Mouse (Mus musculus): Measurements from ENCODE around the gene Sat2.
"Not testable (repeated sequence)": the region's sequence is repeated elsewhere in the genome, so short reads cannot be mapped to it uniquely, and the experiment has no call there.

Sat2 gene

DNA sequence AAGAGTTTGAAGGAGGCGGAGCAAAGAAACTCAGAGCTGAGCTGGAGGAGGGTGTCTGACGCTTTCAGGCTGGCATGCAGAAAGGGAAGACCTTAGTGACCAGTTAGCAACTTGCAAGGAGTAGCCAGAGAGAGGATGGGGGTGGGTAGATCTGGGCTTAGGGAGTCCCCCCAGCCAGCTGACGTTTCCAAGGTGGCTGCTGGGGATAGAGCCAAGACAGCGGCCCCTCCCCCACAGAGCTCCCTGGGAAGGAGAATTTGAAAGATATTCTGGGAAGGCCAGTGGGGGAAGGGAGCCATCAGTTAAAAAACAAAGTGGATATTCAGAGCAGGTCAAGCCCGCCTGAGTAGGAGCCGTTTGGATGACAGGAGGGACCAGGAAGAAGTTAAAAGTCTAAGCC, 21.7 kb upstream of the Sat2 start:
- DNase-seq (ENCODE audit: low read depth, low spot score) = no peak

DNA sequence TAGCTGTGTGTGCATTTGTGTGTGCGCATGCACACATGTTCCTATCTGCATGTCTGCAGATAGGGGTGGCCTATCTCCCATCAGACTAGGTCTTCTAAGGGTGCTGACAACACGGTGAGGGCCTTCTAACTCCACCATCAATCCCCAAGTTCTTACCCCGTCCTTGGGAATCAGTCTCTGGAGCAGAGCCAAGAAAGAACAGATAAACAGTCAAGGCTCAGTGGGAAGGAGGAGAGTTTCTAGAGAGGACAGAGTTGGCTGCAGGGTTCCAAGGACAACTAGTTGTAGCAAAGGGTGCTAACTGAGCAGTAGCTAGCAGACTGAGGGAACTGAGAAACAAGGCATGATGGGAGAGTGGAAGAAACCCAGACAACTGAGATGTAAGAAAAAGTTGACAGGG, 20.1 kb upstream of the Sat2 start:
- no peak for DNase-seq (ENCODE audit: low read depth, low spot score)

DNA sequence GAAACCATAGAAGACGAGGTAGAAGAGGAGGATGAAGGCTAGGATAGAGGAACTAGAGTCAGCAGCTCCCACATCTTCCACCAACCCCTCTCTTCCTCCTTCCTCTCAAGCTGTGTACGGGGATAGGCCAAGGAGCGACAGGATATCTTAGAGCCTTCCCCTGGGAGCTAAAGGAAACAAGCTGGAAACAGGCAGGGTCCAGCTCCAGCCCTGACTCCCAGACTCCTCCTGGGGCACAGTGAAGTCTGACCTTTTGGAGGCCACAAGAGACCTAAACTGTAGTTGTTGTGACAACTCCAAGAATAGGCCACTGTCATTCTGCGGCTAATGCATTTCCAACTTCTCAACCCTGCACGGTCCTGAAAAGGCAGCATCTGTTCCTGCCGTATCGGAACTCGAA, 18.3 kb upstream of the Sat2 start:
- no peak for DNase-seq (ENCODE audit: low read depth, low spot score)

DNA sequence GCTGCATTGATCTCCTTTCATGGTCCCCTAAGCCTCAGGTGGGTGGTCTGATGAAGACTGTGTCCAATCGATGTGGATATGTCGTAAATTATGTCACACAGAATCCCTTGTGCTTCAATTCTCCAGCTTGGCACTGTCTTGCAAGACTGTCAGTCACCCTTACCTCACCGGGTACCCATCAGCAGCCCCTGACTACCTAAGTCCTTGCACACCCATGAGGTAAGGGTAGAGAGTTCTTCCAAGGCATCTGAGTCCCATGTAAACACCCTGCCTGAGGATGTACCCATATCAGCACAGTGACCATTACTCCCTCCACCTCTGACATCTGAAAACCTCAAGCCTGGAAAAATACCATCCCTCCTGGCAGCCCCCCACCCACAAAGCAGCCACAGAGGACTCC, 17.5 kb upstream of the Sat2 start:
- DNase-seq (ENCODE audit: low read depth, low spot score) = no peak

DNA sequence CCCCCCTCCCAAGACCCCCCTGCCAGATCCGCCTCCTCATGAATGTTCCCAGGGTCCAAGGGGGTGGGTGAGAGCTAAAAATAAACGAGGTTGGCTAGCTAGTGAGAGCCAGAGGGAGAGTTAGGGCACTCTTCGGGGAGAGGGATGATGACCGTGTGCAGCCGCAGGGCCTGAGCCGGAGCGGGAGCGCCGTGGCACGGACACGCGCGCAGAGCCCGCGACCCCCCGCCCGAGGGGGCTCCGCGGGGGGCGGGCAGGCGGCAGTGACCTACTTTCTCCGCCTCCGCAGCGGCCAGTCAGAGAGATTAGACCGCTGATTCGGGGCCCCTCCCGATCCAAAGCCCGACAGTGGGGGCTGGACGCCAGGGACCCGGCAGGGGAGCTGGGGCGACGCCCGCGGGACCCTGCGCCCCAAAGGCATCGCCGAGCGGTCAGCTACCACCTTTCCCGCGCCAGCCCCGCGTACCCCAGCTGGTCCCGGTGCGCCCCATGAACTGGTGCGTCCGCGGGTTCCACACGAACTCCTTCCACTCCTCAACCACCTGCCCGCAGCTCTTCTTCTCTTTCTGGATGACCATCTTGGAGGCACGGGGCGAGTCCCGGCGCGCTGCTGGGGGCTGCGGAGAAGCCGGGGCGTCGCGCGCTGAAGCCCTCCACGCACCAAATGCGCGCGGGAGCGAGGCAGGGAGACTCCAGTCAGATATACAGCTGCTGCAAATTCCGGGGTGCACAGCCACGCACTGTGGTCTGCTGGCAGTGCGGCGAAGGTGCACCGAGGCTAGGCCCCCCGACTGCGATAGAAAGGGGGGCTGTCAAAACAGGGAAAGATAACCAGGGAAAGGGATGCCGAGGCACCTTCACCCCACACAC, 16.8 kb upstream of the Sat2 start:
- DNase-seq (ENCODE audit: low read depth, low spot score) = peak; percentile 27

DNA sequence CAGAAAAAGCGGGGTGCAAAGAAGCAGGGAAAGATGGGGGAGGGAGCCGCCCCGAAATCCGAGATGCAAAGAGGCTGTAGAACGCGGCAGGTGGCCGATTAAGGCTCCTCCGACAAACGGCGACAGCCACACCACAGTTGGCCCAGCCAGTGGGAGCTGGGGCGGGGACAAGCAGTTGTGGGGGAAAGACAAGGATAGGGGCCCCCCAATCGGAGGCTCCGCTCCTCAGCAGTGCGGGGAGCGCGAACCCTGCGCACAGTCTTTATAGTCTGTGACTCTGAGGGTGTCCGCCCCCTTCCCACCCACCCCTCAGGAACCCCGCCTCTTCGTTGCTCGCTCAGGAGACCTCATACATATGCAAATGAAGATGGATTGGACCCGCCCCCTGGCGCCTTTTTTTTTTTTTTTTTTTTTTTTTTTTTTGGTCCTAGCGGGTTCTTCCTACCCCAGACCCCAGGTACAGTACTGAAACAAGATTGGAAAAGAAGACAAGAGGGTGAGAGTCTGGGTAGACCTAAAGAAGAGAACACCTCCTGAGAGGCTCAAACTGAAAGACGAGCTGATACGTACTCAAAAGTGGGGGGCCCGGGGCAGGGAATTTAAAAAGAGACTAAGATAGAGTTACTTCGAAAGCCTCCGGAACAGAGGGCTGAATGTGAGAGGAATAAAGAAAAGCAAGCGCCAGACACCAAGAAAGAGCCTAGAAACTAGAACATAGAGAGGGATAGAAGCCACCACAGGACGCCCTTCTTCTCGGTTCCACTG, 15.9 kb upstream of the Sat2 start, which contains the start of gene Atp1b2:
Atp1b2 (minus strand) TSS at position 217 of the 765 bp plus-strand sequence.
- peak; percentile 79 for DNase-seq (ENCODE audit: low read depth, low spot score)

DNA sequence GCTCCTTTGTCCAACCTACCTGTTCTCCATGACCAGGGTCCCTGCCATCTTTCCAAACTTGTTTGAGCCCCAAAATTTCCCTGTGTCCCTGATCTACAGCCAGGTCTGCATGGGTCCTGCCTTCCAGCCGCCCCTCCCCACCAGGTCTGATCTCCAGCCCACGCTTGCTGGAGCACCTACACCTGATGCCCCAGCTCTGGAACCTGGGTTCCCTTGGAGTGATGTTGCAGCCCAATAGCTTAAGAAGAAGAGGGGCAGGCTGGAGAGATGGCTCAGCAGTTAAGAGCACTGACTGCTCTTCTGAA, 15.4 kb upstream of the Sat2 start:
- DNase-seq (ENCODE audit: low read depth, low spot score) = no peak

DNA sequence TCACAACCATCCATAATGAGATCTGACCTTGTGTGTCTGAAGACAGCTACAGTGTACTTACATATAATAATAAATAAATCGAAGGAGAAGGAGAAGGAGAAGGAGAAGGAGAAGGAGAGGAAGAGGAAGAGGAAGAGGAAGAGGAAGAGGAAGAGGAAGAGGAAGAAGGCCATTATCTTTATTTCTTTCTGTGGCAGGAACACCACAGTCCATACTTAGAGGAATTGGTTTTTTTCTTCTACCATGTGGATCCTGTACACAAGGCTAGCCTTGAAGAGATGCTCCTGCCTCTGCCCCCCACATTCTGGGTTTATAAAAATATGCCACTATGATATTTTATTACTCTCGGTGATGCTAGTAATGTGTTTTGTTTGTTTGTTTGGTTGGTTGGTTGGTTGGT, 15.0 kb upstream of the Sat2 start:
- no peak for DNase-seq (ENCODE audit: low read depth, low spot score)

DNA sequence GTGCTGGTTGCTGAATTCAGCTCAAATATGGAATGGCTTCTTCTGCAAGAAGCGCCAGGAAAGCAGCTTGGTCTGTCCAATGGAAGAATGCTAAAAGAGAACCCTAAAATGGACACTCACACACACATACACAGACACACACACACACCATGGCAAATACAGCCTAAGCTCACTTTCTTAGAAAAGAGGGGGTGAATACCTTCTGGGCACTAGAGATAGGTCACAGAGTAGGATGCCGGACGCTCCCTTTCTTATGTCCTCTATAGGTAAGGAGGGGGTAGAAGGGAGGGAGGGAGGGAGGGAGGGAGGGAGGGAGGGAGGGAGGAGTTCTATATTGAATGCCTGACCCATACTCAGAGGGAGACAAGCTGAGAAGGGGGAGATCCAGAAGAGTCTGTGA, 13.3 kb upstream of the Sat2 start:
- DNase-seq (ENCODE audit: low read depth, low spot score) = no peak

DNA sequence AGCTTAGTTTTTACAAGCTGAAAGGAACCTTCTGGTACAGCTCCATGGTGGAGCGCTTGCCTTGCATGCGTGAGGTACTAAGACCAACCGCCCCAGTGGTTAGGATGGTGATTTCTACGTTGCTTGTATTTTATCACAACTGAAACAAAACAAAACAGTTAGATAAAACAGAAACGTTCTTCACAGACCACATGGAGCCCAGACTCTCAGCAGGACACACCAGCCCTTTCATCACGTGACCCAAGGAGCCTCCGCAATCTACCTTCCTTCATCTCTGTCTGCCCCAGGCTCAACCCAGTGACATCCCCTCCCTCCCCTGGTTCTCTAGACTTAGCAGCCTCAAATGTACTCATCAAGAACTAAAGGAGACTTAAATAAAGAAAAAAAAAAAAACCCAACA, 12.4 kb upstream of the Sat2 start:
- DNase-seq (ENCODE audit: low read depth, low spot score) = no peak

DNA sequence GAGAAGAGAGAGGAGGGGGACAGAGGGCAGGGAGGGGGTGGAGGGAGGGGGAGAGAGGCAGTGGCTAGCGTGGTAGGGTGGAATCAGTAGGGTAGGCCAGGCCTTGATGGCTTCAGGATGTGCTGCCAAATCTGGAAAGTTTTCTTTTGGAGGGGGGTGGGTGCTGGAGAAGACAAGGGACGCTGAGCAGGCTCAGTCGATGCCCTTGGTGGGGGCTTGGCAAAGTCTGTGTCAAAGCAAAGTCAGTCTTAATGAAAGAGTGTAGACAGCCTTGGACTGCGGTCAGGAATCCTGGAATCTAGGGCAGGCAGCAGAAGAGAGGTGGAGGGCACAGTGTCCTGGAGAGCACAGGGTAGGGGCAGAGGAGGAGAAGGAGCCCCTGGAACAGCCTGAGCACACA, 10.9 kb upstream of the Sat2 start:
- DNase-seq (ENCODE audit: low read depth, low spot score) = no peak

DNA sequence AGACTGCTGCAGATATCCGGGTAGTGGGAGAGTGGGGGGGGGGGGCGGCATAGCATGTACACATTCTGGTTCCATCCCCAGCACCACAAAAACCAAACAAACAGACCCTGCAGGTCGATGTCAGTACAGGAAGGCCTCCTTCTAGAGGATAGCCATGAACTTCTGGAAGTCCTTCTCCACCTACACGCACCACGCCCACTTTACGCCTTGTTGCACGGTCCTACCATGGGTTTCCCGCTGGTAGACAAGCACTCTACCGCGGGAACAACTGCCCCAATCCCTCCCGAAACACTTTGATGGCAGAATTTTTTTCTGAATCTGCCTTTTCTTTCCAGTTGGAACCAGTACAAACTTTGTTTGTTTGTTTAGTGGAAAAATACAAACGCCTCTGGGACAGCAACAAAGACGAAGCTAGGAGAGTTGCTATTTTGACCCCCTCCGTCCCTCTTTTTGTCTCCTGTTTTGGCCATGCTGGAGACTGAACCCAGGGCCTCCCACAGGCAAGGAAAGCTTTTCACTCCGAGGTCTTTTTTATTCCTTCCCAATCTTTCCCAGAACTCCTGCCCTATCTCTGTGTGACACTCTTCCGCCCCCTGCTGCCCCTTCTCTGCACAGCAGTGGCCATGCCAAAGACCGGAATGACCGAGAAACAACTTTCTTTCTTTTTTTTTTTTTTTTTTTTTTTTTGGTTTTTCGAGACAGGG, 8.1 kb upstream of the Sat2 start:
- DNase-seq (ENCODE audit: low read depth, low spot score) = peak; percentile 62

DNA sequence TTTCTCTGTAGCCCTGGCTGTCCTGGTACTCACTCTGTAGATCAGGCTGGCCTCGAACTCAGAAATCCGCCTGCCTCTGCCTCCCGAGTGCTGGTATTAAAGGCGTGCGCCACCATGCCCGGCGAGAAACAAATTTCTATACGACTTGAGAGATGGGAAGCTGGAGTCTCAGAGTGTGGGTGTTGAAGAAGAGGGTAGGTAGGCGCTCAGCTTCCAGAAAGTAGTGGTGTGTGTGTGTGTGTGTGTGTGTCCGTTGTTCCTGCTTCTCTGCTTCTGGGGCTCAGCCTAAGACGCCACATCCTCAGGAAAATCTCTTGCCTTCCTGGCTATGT, 7.6 kb upstream of the Sat2 start:
- DNase-seq (ENCODE audit: low read depth, low spot score) = not testable (repeated sequence)

DNA sequence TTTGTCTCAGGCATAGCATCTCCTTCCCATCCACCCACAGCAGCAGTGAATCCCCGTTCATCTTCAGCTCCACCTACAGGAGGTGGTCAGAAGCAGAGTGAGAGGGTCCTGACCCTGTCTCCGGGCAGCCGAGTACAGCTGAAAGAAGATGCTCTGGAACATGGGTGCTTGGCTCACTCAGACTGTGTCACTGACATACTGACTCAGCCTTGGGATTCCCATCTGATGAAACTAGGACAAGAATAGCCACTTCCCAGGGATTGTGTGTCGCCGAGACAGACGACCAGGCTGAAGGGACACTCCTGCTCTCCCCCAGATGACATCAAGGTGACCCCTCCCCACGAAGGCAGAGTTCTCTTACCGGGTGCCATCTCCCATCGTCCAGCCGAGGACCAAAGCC, 5.0 kb upstream of the Sat2 start:
- DNase-seq (ENCODE audit: low read depth, low spot score) = no peak

DNA sequence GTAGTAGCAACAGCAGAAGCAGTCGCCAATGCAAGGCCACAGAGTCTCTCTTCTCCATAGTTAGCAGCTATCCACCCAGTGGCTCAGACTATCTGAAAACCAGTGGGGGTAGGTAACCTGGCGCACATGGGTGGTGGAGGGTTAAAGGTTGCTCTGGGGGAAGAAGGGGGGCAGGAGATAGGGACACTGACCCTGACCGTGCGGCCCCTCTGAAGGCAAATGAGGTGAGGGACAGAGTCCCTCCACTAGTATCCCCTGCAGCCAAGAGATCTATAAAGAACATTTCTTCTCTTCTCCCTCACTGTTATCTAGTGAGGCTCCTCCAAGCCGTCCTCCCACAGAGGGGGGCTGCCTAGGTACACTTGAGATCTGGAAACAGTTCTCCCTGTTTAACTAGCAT, 4.0 kb upstream of the Sat2 start, which contains the start of gene Shbg:
Shbg (minus strand) TSS at position 101 of the 400 bp plus-strand sequence.
- DNase-seq (ENCODE audit: low read depth, low spot score) = no peak

DNA sequence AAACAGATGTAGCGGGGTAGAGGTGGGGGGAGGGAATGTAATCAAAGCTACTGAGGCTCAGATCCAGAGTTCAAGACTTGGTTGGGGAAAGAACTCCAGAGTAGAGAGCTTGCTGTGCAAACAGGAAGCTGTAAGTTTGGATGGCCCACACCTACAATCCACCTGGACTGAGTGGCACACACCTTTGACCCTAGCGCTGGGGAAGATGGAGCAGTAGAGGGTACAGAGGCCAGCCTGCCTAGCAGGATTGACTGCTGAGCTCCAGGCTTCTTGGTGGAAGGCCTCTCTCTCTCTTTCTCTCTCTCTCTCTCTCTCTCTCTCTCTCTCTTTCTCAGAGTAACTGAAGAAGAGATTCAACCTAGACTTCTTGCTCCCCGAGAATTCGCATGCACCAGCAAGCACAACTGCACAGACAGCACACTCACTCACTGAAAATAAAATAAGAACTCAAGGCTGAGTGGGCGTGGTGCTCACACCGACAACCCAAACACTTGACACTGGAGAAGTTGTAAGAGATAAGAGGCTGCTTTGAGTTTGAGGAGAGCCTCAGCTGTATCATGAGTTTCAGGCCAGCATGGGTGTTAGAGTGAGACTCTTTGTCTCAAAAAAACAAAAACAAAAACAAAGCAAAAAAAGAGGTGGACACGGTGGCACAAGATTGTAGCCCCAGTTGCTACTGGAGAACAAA, 1.3 kb upstream of the Sat2 start:
- DNase-seq (ENCODE audit: low read depth, low spot score) = no peak

DNA sequence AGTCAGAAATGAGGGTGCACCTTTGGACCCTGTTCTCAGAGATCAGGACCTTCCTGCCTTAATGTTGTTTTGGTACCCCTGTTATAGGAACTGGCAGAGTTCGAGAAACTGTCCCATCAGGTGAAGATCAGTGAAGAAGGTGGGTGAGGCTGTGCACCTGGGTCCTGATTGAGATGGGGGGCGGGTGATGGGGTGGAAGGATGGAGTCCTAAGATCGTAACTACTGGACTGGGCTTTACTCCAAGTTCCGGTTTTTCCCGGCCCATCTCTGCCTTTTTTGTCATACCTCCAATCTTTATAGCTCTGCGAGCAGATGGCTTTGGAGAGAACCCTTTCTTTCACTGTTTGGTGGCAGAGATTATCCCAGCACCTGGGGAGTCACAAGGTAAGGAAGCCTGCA, 582 bp downstream of the Sat2 start:
- DNase-seq (ENCODE audit: low read depth, low spot score) = no peak

DNA sequence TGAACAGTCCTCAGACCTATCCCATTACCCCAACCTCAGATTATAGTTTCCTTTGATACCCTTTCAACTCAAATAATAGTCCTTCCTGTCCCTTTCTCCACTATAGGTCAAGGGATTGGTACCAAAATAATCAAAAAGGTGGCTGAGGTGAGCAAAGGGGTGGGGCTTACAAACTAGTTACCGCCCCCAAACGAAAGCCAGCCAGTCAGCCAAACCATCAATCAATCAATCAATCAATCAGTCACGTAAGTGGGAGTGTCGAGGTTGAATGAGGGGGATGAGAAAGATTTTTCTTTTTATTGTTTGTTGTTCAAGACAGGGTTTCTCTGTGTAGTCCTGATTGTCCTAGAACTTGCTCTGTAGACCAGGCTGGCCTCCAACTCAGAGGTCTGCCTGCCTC, 1.2 kb downstream of the Sat2 start:
- no peak for DNase-seq (ENCODE audit: low read depth, low spot score)

DNA sequence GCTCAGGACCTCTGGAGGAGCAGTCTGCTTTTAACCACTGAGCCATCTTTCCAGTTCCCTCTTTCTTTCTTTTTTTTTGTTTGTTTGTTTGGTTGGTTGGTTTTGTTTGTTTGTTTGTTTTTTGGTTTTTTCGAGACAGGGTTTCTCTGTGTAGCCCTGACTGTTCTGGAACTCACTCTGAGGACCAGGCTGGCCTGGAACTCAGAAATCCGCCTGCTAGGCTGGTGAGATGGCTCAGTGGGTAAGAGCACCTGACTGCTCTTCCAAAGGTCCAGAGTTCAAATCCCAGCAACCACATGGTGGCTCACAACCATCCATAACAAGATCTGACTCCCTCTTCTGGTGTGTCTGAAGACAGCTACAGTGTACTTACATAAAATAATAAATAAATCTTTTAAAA, 2.5 kb downstream of the Sat2 start:
- not testable (repeated sequence) for DNase-seq (ENCODE audit: low read depth, low spot score)

DNA sequence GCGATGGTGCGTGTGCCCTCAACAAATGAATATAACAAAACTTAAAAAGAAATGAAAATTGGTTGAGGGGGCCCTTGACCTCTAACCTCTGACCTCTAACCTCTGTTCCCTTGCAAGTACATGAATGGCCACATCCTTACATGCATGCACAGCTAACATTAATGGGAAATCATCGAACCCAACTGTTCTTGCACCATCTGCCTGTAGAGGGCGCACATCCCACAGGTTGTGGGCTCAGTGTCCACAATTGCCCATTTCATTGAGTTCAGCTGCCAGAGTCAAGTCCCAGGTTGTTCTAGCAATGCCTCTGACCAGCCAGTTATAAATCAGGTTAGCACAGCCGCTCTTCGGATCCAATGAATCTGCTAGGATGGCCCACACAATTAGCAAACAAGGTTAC, 6.5 kb downstream of the Sat2 start:
- DNase-seq (ENCODE audit: low read depth, low spot score) = peak; percentile 87

DNA sequence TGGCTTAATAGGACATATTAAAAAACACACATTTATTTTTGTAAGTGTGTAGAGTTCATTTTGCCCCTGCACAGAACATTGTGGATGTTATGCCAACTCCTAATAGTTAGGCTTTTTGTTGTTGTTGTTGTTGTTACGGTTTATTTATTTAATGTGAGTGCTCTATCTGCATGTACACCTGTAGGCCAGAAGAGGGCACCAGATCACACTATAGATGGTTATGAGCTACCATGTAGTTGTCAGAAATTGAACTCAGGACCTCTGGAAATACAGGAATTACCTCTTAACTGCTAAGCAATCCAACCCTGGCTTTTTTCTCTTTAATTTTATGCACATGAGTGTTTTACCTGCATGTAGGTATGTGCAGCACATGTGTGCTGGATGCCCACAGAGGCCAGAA, 8.0 kb downstream of the Sat2 start:
- peak; percentile 81 for DNase-seq (ENCODE audit: low read depth, low spot score)

Measured in CD4-positive, CD25-positive, alpha-beta regulatory T cell, adult 2 months (primary cell).